Mouse (Mus musculus) urinary bladder, postnatal 4 days (tissue): ENCODE results near the gene Cd164l2.

Experiments used
- DNase-seq, 2 experiments: peaks; one replicate each; pipeline ENCODE4 v3.0.0; 2021 to 2022; ENCODE audit warnings: low spot score in 2 of 2

Gene Cd164l2

DNA sequence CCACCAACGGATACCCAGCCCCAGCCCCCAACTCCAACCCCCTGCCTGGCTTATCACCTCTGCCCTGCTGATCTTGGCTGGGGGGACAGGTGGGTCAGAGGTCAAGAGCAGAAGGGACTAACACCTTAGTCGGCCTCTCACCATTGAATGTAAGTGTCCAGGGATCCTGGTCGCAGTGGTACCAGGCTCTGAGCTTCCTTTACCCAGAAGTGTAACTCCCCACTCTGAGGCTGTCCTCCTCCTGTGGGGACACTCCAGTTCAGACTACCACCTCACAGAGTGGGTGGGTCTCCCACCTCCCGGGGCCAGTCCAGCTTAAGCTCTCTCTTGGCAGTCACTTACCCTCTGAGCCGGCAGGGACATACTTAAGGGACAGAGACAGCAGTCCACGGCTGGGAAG lies 43.5 kb downstream of the Cd164l2 start:
- no peak for DNase-seq

GRCm38 (mm10) chr4:133256820-133257219 lies 44.9 kb downstream of the Cd164l2 start:
- DNase-seq, result no peak

- no peak for DNase-seq
Measured at GRCm38 (mm10) chr4:133257230-133257629, 45.3 kb downstream of the Cd164l2 start.

DNA sequence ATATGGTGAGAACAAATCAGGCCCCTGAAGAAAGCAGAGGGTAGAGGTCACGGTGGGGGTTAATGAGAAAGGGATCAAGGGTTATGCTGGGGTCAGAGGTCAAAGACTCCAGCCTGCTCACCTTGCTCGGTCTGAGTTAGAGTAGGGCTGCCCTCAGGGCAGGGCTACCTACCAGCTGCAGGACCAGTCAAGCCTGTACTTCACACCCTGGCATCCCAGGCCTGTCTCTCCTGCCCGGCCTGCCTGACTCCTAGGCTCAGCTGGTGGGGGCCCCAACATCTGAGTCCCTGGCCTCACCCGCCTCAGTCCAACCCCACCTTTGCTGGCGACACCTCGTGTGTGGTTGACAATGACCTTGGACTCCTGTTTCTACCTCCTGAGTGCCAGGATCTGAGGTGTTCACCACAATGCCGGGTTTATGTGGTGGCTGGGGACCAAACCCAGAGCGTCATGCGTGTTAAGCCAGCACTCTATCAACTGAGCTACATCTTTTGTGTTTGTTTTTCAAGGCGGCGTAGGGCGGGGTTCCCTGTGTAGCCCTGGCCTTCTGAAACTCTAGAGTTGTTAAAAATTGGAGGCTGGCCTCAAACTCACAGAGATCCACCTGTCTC lies 46.0 kb downstream of the Cd164l2 start:
- DNase-seq, result no peak

- DNase-seq, result no peak
Measured at GRCm38 (mm10) chr4:133261641-133262374, 49.9 kb downstream of the Cd164l2 start.

GRCm38 (mm10) chr4:133262375-133262765 lies 50.4 kb downstream of the Cd164l2 start:
- no peak for DNase-seq

DNA sequence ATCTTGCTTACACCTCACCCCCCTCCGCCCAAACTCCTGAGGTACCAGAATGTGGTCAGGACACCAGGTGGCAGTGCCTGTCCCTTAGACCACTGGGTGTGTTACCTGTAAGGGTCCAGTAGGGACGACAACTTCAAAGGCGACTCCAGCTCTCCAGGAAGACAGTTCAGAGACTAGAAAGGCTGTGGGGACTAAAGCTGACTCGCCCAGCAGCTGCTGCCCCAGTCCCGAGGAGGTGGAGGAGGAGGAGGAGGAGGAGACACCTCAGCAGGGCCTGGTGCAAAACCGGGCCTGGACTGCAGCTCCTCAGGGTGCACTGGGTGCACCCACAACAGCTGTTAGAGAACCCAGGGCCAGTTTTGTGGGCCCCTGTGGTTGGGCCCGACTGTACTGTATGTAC lies 51.0 kb downstream of the Cd164l2 start, which contains the start of gene Sytl1:
Gene Sytl1 (minus strand): TSS at position 232 of the 400 bp plus-strand sequence.
- DNase-seq, result no peak

GRCm38 (mm10) chr4:133263756-133264155 lies 51.8 kb downstream of the Cd164l2 start:
- no peak for DNase-seq

- DNase-seq, result no peak
Measured at GRCm38 (mm10) chr4:133264559-133264958, 52.6 kb downstream of the Cd164l2 start.

- DNase-seq, result no peak
Measured at GRCm38 (mm10) chr4:133265297-133265696, 53.4 kb downstream of the Cd164l2 start.

- no peak for DNase-seq
Measured at GRCm38 (mm10) chr4:133265759-133266158, 53.8 kb downstream of the Cd164l2 start.

DNA sequence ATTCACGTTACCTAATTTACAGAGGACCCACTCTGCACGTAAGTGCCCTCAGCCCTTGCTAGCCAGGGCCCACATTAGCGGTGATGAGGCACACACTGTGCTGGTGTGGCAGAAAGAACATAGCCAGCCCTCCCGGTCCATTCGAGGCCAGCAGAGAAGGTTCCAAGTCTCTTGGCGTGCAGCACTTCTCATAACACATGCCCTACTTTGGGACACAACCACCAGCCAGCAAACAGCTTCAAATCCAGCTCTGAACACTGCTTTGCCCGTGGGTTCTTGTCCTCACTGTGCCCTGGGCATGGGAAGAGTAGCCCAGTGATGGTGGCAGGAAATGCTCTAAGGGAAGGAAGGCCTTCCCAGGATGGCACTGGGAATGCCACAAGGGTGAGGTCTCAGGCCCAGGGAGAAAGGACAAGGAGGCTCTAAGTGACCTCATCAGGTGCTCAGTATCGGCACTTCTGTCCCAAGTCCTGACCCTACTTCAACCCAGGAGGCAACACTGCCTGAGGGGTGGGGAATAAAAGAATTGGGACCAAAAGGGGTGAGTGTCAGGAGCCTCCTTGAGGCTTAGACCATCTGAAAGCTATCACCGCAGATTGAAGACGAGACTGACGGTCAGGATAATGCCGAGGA lies 54.4 kb downstream of the Cd164l2 start:
- DNase-seq, result no peak

DNA sequence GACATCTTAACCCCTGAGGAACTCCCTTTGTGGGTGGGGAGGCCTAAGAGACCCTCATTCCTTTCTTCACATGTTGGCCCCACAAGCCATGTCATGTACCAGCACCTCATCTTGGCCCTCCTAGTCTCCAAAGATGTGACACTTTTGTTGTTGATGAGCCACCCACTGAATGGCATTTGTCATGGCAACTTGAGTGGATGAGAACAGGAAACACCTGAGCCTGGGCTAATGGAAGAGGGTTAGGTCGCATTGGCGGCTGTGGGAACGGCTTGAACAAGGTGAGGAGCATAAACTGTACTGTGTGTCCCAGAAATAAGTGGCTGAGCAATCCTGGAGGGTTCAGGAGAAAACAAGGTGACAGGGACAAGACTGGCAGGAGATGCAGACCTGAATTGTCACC lies 57.0 kb downstream of the Cd164l2 start:
- DNase-seq, result no peak

- no peak for DNase-seq
Measured at GRCm38 (mm10) chr4:133269596-133269995, 57.7 kb downstream of the Cd164l2 start.

DNA sequence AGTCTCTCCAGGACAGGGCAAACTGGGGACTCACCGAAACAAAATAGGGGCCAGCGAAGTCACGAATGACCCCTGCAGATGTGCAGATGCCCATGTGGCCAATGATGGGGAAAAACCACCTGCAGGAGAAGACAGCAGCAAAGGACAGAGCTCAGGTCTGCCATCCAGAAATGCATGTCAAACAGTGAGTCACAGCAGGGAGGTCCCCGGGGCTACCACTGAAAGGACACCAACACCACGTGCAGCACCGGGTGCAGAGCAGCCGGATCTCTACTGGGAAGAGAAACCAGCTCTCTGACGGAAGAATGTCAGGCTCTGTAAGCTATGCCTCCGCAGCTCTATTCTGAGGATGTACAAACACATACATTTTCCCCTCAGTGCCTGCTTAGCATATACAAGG lies 59.0 kb downstream of the Cd164l2 start:
- DNase-seq, result no peak
